Mouse (Mus musculus) hindbrain, embryonic 13.5 days (tissue): ENCODE results near the gene Zfp408. TPM values are rescaled to one million over a fixed set of nuclear protein-coding genes. Genes with fewer than 3 reads are reported as not detected.
"Not testable (repeated sequence)": the region's sequence is repeated elsewhere in the genome, so short reads cannot be mapped to it uniquely, and the experiment has no call there.

Experiments used
- ATAC-seq: fragments of 200-750 bp; cut with Nextera tagmentation; 2 replicates; pipeline ENCODE4 v1.8.0; 2017; ENCODE audit warnings: moderate TSS enrichment; ENCODE audit not compliant: low FRiP score
- H3K27ac ChIP-seq: fragments of 300-500 bp; sonication (generic); 2 replicates; pipeline ENCODE4 v1.5.1; 2015; ENCODE audit warnings: inconsistent platforms, mild to moderate bottlenecking, moderate library complexity
- H3K27me3 ChIP-seq: fragments of 300-500 bp; sonication (generic); 2 replicates; pipeline ENCODE4 v1.6.1; 2015; ENCODE audit warnings: mild to moderate bottlenecking, inconsistent platforms
- H3K36me3 ChIP-seq: fragments of 300-500 bp; sonication (generic); 2 replicates; pipeline ENCODE4 v1.6.1; 2015; ENCODE audit warnings: mild to moderate bottlenecking, inconsistent platforms
- H3K4me1 ChIP-seq: fragments of 300-500 bp; sonication (generic); replicated peaks from 2 replicates; pipeline ENCODE4 v1.6.1; 2015; ENCODE audit warnings: inconsistent platforms
- H3K4me2 ChIP-seq: fragments of 300-500 bp; sonication (generic); 2 replicates; pipeline ENCODE4 v1.6.1; 2015; ENCODE audit warnings: inconsistent platforms, mild to moderate bottlenecking, moderate library complexity
- H3K4me3 ChIP-seq: fragments of 300-500 bp; sonication (generic); 2 replicates; pipeline ENCODE4 v1.5.1; 2015; ENCODE audit warnings: mild to moderate bottlenecking, inconsistent platforms
- H3K9ac ChIP-seq: fragments of 300-500 bp; sonication (generic); 2 replicates; pipeline ENCODE4 v1.6.1; 2015; ENCODE audit warnings: mild to moderate bottlenecking, inconsistent platforms
- H3K9me3 ChIP-seq: fragments of 300-500 bp; sonication (generic); 2 replicates; pipeline ENCODE4 v1.6.1; 2016; ENCODE audit warnings: inconsistent platforms
- WGBS: fragments of 180-500 bp; shearing (Covaris S2); methylation state at CpG from one replicate; pipeline ENCODE4 v1.1.7; 2015; 5-methylcytosine and 5-hydroxymethylcytosine counted together
- polyA plus RNA-seq: library from polyadenylated mRNA; unstranded; fragments of >200 nt; fragmentation: Nextera tagmentation; extraction: Ambion mirVana; gene quantifications from 2 replicates; pipeline ENCODE4 v1.2.1, GENCODE M21; 2015

The Zfp408 gene
- polyA plus RNA-seq, 1 experiment from 2014 or later = 12.1 TPM

DNA sequence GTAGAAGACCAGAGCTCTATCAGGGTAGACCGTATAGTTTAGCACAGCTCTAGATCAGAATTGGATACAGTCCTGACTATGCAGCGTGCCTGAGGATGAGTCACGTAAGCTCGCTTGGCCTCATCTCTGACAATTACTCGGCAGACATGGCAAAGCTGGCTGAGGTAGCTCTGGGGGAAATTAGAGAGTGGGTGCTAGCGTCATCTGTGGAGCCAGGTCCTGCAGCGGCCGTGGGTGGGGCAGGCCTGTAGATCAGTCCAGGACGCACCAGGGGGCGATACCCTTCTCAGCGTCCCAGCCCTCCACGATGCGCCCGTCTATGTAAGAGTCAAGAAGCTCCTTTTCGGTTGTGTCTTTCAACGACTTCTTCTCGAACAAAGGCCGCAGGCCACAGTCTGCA lies 19.9 kb downstream of the Zfp408 start:
- Histone ChIP-seq H3K4me2 (no peak overlapping the region), H3K27me3 (no peaks in the 10 kb centered on the region), H3K27ac (no peak overlapping the region), H3K9me3 (no peaks in the 10 kb centered on the region), H3K4me3 (no peak overlapping the region), H3K9ac (no peak overlapping the region), H3K36me3 (0 out of 2 replicates have a peak, but pooled peaks cover 5% of the 10 kb centered on the region), H3K4me1 (no peaks in the 10 kb centered on the region)
- no peak for ATAC-seq
- WGBS = 86% methylated on average over 18 of the region's 18 CpGs

DNA sequence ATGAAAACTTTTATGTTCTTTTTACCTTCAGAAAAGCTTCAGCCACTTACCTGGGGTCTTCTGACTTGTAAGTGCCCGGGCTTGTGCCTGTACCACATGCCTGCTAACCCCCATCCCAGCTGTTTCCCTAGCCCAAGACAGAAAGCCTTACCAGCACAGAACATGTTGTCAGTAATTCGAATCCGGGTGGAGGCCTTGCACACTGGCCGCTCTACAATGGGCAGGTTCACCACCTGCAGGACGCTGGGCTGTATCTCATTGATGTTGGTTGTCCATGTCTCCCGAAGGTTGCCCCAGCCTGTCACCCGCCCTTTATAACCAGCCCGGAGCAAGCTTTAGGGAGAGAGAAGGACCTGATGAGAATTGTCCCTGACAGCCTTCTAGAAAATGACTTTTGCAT lies 21.4 kb downstream of the Zfp408 start:
- Histone ChIP-seq H3K36me3 (peaks cover 14% of the 10 kb centered on the region), H3K4me2 (no peak overlapping the region), H3K4me1 (no peaks in the 10 kb centered on the region), H3K9ac (no peak overlapping the region), H3K27me3 (no peaks in the 10 kb centered on the region), H3K4me3 (no peak overlapping the region), H3K9me3 (no peaks in the 10 kb centered on the region), H3K27ac (no peak overlapping the region)
- ATAC-seq = no peak
- 92% methylated on average over 8 of the region's 8 CpGs for WGBS

DNA sequence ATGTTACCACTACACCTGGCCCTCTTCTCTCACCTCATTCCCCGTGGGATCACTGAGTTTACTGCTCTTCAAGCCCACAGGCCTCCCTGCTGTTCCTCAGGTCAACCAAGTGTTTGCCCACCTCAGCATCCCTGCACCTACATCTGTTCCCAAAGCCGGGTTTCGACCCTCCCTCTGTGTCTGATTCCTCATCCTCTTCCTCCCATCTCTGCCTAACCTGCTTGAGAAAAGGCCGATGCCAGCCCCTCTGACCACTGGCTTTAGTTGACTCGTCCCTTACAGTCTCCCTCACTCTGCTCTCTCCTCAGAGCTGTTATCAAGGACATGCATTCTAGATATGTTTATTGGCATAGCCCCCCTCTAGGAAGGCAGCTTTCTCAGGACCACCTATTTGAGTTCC lies 22.1 kb downstream of the Zfp408 start:
- 84% methylated on average over 5 of the region's 5 CpGs for WGBS
- no peaks in the 10 kb centered on the region for H3K9me3 ChIP-seq
- H3K27ac ChIP-seq = no peak overlapping the region
- peaks cover 19% of the 10 kb centered on the region for H3K36me3 ChIP-seq
- H3K4me3 ChIP-seq = no peak overlapping the region
- no peak overlapping the region for H3K4me2 ChIP-seq
- H3K27me3 ChIP-seq = no peaks in the 10 kb centered on the region
- H3K4me1 ChIP-seq = no peaks in the 10 kb centered on the region
- no peak for ATAC-seq
- H3K9ac ChIP-seq = no peak overlapping the region

DNA sequence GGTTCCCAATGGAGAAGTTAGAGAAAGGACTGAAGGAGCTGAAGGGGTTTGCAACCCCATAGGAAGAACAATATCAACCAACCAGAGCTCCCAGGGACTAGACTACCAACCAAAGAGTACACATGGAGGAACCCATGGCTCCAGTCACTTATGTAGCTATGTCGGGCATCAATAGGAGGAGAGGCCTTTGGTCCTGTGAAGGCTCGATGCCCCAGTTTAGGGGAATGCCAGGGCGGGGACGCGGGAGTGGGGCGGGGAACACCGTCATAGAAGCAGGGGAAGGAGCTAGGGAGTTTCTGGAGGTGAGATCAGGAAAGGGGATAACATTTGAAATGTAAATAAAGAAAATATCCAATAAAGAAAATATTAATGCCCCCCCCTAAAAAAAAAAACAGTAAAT lies 26.2 kb downstream of the Zfp408 start:
- not testable (repeated sequence) for H3K4me2 ChIP-seq, H3K4me1 ChIP-seq
- 97% methylated on average over 7 of the region's 7 CpGs for WGBS

DNA sequence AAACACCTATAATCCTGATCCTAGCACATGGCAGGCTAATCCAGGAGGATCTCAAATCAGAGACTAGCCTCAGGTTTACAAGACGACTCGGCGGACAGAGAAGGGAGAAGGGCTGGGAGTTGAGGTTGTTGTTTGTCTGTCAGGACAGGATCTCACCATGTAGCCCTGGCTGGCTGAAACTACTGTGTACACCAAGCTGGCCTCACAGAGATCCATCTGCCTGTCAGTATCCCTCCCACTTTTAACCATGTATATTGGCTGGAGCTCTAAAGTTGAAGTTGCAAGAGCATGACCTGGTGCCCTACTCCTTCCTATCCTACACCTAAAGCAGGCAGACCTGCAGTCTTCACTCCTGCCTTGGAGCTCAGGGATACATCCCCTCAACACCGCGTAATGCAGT lies 27.2 kb downstream of the Zfp408 start:
- Histone ChIP-seq H3K36me3 (peaks cover 63% of the 10 kb centered on the region), H3K9ac (no peak overlapping the region), H3K27me3 (no peaks in the 10 kb centered on the region), H3K9me3 (no peaks in the 10 kb centered on the region), H3K4me2 (no peak overlapping the region), H3K4me1 (no peaks in the 10 kb centered on the region), H3K27ac (no peak overlapping the region), H3K4me3 (no peak overlapping the region)
- WGBS = 97% methylated on average over 5 of the region's 5 CpGs
- ATAC-seq = no peak

More for the DNA sequence above, 26.2 kb downstream of the Zfp408 start:
- not testable (repeated sequence) for ATAC-seq, H3K4me3 ChIP-seq, H3K27me3 ChIP-seq, H3K9me3 ChIP-seq, H3K27ac ChIP-seq, H3K9ac ChIP-seq
- peaks cover 53% of the 10 kb centered on the region for H3K36me3 ChIP-seq

DNA sequence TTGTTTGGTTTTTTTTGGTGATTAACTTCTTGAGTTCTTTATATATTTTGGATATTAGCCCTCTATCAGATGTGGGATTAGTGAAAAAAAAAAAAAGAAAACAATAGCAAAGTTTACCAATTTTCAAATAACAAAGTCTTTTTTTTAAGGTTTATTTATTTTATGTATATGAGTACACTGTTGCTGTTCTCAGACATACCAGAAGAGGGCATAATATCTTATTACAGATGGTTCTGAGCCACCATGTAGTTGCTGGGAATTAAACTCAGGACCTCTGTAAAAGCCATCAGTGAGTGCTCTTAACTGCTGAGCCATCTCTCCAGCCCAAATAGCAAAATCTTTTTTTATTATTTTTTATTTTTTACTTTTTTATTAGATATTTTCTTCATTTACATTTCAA lies 40.2 kb downstream of the Zfp408 start:
- H3K4me1 ChIP-seq, H3K4me2 ChIP-seq, H3K27me3 ChIP-seq, H3K9me3 ChIP-seq, ATAC-seq, H3K9ac ChIP-seq, H3K27ac ChIP-seq, H3K4me3 ChIP-seq: not testable (repeated sequence)
- peaks cover 64% of the 10 kb centered on the region for H3K36me3 ChIP-seq

DNA sequence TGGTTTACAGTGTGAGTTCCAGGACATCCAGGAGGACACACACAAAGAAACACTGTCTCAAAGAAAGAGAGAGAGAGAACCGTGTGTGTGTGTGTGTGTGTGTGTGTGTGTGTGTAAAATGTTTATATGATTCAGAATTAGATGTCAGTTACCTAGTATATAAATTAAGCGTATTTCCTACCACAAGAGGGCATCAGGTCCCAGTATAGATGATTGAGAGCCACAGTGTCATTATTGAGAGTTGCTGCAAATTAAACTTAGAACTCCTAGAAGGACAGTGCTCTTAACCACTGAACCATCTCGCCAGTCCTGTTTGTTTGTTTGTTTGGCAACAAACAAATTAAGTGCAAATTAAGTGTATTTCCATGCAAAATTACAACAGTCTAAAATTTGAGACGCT lies 47.2 kb downstream of the Zfp408 start:
- no peaks in the 10 kb centered on the region for H3K4me1 ChIP-seq
- no peak overlapping the region for H3K4me3 ChIP-seq
- H3K9ac ChIP-seq = no peak overlapping the region
- H3K36me3 ChIP-seq = peaks cover 81% of the 10 kb centered on the region
- ATAC-seq = no peak
- no peak overlapping the region for H3K27ac ChIP-seq
- no peaks in the 10 kb centered on the region for H3K9me3 ChIP-seq
- no peak overlapping the region for H3K4me2 ChIP-seq
- 90% methylated on average over 4 of the region's 4 CpGs for WGBS
- H3K27me3 ChIP-seq = no peaks in the 10 kb centered on the region

DNA sequence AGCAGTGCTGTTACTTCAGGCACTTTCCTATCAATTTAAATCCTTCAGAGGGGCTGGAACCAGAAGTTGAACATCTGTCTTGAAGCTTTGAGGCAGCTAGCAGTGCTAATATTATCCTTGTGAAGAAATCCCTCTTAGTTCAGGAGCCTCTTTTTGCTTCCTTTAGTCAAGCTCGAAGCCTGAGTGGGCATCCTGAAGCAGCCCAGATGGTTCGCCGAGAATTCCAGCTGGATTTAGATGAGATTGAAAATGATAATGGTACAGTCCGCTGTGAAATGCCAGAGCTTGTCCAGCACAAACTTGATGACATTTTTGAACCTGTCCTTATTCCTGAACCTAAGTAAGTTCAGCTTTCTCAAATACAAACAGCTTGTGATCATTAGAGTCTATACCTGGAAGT lies 49.1 kb downstream of the Zfp408 start:
- Histone ChIP-seq H3K36me3 (peaks cover 84% of the 10 kb centered on the region), H3K27me3 (no peaks in the 10 kb centered on the region), H3K4me2 (no peak overlapping the region), H3K4me1 (no peaks in the 10 kb centered on the region), H3K9me3 (no peaks in the 10 kb centered on the region), H3K9ac (no peak overlapping the region), H3K27ac (no peak overlapping the region), H3K4me3 (no peak overlapping the region)
- whole genome bisulfite sequencing = 96% methylated on average over 4 of the region's 4 CpGs
- no peak for ATAC-seq

Other genes starting within 250 kb of the Zfp408 start
- 147 and 155 TPM in 2 replicates for gene 1110051M20Rik, start 205.1 kb downstream of the Zfp408 start, polyA plus RNA-seq
- gene Lrp4, start 192.3 kb downstream of the Zfp408 start, polyA plus RNA-seq = 4.3 and 5.0 TPM in 2 replicates
- gene Ckap5, start 123.0 kb downstream of the Zfp408 start, polyA plus RNA-seq = 132 and 140 TPM in 2 replicates
- gene F2, start 13.4 kb downstream of the Zfp408 start, polyA plus RNA-seq = 0.09 TPM in 1 of 2 replicates, not detected in the other
- 88.6 and 89.0 TPM in 2 replicates for gene Arhgap1, start 69 bp upstream of the Zfp408 start, polyA plus RNA-seq
- gene Atg13, start 60.8 kb upstream of the Zfp408 start, polyA plus RNA-seq = 35.0 and 35.2 TPM in 2 replicates
- gene Harbi1, start 61.1 kb upstream of the Zfp408 start, polyA plus RNA-seq = 20.8 and 24.3 TPM in 2 replicates
- 21.8 and 24.4 TPM in 2 replicates for gene Ambra1, start 80.3 kb upstream of the Zfp408 start, polyA plus RNA-seq